Mouse (Mus musculus) adrenal gland, adult 18-20 months (tissue): ENCODE results near the gene Mtif3. TPM values are rescaled to one million over a fixed set of nuclear protein-coding genes. Genes with fewer than 3 reads are reported as not detected.

Experiments
- DNase-seq, 2 experiments: peaks; one replicate each; pipeline ENCODE4 v3.0.0; 2021 to 2022; ENCODE audit warnings: low spot score in 2 of 2
- long read RNA-seq, 2 experiments: library from polyadenylated mRNA; stranded (forward); transcript quantifications; one replicate each; pipeline ENCODE4 v2.0.0; 2021
- total RNA-seq, 2 experiments: library from RNA; stranded (reverse); gene quantifications; 1 replicate in 1 of 2; 2 replicates in 1 of 2; pipeline ENCODE4 v1.2.3; 2021

Mtif3 gene
- 10 to 100 TPM; 23.5 to 31.9 TPM for total RNA-seq
- long read RNA-seq, experiment 1, full-length matches to known transcripts, result 22 of 24 reads
- long read RNA-seq, experiment 1, partial matches to known transcripts, result 0 of 24 reads
- long read RNA-seq, experiment 1, other reads (novel, unspliced or antisense), result 2 of 24 reads
- long read RNA-seq, experiment 2, full-length matches to known transcripts, result 66 of 77 reads
- long read RNA-seq, experiment 2, partial matches to known transcripts, result 4 of 77 reads
- long read RNA-seq, experiment 2, other reads (novel, unspliced or antisense), result 7 of 77 reads

DNA sequence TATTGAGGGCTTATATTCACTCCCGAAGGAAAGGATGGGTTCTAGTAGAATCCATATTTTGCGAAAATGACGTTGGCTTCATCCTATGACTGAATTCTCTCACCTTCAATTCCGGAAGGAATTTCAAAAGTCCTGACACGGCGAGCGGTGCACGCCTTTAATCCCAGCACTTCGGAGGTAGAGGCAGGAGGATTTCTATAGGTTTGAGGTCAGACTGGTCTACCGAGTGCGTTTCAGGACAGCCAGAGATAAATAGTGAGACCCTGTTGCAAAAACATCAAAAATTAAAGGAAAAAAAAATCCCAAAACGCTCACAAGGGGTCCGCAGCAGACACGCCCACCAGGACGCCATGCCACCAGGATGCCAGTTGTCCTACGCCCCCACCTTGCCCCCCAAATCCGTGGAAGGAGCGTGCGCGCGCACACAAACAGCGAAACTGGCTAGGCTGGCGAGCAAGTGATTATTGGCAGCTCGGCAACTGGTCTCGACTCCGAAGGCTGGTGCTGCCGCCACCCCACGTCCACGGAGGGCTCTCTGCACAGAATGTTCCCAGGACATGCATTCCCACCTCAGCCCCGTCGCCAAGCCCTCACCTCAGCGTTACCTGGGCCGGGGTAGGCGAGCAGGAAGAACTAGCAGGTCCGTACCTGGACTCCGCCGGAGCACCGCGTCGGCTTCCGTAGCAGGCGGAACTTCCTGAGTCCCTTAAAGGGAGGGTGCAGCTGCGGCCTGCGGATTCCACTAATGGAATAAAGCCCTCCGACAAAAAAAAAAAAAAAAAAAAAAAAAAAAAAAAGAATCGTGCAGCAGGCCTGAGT is at the start of gene Mtif3:
Mtif3 (minus strand) TSS at position 683 of the 819 bp plus-strand sequence.
- peak; percentile 77 to 78 for DNase-seq

DNA sequence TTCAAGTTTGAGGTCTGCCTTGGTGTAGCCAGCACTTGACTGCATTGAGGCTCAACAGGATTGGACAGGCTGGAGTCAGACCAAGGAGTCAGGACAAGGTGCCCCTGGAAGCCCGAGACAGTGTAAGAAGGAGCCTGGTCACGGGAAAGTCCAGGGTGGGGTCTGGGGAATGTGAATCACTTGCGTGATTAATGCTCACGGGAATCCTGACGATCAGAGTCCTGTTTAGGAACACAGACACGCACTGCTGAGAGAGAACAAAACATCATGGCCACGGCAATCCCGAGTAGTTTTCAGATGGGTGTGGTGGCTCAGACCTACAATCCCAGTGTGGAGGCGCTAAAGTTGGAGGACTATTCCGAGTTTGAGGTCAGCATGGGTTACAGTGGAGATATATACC is 47.7 kb upstream of the Mtif3 start:
- DNase-seq, result no peak

DNA sequence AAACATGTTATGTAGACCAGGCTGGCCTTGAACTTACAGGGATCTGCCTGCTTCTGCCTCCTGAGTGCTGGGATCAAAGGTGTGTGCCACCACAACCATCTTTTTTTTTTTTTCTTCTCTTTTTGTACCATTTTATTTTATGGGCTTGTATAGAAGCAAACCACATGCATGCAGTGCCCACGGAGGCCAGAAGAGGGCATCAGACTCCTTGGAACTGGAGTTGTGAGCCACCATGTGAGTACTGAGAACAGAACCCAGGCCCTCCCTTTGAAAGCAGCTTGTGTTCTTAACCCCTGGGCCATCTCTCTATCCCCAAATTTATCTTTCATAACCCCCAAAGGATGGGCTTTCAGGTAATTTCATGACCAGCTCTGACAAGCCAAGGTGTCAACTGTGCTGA is 39.7 kb upstream of the Mtif3 start:
- DNase-seq, result no peak

DNA sequence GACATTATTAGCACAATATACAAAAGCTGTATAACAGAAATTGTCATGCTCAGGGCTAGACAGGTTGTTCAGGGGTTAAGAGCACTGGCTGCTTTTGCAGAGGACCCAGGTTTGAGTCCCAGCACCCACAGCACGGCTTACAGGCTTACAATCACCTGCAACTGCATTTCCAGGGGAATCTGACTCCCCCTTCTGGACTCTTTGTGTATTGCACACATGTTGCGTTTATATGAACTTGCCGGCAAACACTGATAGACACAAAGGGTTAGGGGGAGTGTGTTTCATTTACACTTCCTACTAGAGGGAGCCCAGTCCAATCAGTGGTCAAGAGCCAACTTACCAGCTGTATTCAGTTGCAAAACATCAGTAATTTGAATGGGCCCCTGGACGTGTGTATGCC is 37.7 kb upstream of the Mtif3 start:
- DNase-seq, result no peak

DNA sequence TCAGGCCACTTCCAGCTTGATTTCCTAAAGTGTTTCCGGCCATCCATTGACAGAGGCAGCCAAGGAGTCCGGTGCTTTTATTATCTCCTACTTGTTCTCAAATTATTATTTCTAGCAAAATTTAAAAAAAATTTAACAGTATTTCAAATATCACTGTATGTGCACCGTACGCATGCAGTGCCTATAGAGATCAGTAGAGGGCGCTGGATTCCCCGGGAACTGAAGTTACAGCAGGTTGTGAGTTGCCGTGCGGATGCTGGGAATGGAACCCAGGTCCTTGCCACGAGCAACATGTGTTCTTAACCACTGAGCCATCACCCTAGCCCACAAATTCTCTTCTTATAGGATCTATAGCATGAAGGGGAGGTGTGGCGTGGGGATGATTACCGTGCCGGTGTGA is 35.2 kb upstream of the Mtif3 start:
- no peak for DNase-seq

DNA sequence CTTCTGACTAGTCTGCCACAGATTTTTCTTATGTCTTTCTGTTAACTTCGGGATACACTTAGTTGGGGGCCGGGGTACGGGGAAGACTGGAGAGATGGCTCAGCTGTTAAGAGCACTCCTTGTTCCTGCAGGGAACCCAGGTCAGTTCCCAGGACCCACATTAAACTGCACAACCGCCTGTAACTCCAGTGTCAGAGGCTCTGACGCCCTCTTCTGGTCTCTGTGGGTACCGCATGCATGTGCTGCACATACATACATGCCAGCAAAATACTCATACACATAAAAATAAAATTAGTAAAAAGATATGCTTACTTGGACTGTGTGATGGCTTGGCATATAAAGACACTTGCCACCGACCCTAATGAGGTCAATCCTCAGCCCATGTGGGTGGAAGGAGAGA is 33.2 kb upstream of the Mtif3 start:
- no peak for DNase-seq

DNA sequence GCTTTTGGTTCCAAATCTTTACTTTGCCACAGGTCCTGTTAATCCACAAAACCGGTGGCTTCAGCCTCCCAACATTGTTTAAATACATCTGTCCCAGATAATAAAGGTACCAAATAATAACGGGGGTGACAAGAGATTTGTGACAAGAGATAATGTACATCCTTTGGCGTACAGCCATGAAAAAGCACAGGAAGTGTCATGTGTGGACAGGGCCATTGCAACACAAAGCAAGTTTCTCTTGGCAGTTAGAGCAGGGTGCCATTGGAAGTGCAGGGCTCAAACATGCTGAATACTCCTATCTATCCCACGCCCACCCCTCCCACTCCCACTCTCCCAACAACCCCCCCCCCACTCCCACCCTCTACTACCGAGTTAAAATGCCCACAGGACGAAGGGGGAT is 31.4 kb upstream of the Mtif3 start:
- no peak for DNase-seq

DNA sequence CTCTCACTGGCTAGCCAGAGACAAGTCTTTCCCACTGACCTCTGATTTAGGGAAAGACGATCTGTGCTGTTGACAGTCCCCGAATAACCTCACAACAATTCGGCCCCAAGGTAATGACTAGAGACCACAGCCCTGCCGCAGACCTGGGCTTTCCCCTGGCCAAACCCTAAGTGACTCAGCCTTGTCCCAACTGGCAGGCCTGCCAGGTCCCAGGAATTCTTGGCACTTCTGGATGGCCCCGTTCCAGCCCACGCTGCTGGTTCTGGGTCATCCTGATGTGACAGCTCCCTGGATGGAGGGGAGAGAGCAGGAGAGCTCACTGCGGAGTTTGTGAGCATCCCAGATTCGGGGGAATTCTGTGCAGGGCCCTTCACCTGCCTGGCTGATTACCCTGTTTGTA is 29.9 kb upstream of the Mtif3 start:
- DNase-seq, result peak; percentile 39 to 50

DNA sequence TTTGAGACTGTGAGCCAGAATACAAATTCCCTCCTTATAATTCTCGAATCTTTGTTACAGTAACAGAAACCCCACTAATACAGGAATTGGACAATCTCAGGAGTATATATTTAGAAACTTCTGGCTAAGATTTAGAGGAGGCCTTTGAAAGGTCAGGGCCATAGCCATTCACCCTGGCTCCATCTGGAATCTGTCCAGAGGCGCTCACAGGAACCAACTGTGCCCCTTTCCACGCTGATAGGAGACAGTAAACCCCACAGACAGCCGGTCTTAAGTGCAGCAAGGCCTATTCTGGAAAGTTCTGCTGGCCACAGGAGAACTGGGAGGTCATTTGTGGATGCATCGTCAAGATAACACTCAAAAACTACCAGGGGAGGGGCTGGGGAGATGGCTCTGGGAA is 25.5 kb upstream of the Mtif3 start:
- peak; percentile 30 to 37 for DNase-seq

DNA sequence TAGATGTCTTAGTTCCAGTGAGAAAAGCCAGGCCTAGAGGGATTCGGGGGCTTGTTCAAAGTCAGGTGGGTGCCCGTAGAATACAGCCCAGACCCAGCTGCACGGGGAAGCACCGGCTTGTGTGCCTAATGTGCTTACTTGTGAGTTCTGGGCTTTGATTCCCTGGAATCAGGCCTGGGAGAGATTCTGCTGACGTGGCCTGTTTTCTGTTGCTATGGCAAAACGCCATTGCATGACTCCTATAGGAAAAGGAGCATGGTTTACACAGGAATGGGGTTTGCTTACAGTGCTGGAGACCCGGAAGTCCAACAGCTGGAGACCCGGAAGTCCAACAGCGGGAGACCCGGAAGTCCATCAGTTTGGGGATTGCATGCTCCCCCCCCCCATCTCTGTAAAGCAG is 24.0 kb upstream of the Mtif3 start:
- DNase-seq, result no peak

DNA sequence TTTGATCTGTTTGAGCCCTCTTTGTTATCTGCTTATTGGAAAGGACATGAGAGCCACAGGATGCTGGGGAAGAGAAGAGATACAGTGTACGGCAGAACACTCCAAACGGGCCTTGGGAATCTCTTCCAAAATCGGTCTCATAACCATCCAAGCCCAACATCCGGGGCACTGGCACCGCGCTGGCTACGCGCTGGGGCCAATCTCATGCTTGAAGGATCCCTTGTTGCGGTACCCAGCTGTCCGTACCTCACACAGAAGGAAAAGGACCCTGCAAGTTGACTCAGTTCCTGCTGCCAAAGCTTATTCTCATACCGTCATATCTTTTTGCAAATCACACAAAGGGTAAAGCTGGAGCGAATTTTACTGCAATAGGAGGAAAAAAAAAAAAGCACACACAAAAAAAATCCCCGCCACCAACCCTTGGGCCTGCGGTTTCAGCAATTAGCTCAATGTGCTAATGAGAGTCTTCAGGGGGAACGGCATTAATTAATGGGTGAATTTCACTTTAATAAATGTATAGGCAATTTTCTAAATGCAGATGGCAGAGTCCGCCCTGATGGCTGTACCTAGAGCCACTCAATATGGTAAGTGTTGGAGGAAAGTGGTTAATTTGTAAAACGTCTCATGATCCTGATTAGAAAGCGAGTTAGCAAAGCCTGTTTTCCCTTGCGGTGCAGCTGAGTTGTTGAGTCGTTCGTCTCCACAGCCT is 22.3 kb upstream of the Mtif3 start:
- no peak for DNase-seq

DNA sequence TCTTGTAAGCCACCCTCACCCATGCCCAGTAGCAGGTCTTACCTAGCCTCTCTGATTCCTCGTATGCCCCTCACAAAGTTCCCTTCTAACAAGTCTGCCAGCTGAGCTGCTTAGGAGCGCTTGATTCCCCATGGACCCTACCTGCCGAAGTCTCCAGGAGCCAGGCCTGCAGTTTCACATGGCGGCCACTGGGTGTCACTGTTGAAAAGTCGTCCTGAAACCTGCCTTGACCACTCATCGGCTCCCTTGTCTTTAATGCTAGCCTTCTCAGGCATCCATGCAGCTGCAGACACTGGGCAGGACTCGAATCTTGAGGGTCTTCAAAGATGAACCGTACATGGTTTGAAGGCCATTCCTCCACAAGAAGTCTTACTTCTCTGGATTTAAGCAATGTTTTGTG is 19.6 kb upstream of the Mtif3 start:
- DNase-seq, result peak; percentile 55 to 72

DNA sequence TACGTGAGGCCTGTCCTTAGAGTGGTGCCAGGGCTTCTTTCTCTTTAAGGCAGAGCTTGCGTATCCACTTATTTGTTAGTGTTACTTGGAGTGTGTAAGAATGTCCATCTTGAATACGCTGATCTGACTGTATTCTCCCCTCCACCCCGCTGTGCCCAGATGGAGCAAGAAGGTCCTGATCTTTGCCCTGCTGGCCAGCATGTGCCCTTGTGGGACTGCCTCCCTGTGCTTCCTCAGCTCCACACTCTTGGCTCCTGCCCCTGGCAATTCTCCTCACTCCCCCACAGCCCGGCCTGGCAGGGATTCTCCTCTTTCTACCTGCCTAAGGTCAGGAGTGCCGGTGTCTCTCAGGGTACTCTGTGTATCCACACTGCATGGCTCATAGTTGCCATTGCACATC is 17.8 kb upstream of the Mtif3 start:
- DNase-seq, result no peak

DNA sequence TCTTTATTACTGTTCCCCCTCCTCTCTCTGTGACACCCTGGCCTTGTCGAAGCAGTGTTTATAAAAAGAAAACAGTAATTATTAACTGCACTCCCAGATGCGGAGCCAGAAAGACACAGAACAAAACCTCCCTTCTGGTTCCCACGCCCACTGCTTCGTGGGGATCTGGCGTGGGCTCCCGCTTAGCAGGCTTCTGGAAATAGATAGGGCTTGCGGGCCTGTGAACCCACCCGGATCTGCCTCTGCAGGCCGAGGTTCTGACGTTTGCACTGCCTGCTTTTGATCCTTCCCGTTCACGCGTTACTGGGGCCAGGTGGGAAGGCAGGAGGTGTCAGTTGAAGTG is 11.2 kb upstream of the Mtif3 start:
- DNase-seq, result no peak

DNA sequence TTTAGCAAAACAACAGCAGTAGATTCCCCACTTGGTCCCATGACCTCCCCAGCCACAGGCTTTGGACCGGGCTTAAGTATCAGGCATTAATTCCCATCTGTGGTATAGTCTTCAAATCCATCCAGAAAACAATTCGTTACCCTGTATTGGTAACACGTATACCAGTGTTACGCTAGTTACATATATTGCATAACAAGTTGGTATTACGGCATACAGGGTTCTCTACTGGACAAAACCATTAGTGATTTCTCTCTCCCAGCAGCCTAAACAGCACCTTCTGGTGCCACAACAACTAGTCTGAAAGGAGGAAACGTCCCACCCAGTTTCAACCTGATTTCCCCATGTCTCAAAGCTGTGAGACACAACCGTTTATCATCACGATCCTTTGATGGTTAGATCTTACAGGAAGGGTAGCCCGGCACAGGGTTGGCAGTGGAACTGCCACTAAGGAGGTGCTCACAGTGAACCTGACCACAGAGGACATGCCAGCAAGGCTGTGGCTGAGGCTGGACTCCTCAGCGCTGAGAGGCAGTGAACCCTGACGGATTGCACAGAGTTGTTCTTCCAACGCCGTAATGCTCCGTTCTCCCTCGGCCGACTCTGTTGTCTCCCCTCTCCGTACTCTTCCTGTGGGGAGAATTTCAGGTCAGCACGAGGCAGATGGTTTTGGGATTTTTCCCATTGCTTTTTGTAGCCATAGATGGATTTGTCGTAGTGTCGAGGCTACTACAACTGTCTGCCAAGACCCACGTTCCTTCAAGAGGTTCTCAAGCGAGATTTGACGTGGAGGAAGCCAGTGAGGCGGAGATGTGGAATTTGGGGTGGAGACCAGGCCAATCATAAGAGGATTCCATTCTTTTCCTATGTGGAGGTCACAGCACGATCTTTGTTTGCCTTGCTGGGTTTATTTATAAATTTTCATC is 10.5 kb upstream of the Mtif3 start:
- DNase-seq, result no peak

DNA sequence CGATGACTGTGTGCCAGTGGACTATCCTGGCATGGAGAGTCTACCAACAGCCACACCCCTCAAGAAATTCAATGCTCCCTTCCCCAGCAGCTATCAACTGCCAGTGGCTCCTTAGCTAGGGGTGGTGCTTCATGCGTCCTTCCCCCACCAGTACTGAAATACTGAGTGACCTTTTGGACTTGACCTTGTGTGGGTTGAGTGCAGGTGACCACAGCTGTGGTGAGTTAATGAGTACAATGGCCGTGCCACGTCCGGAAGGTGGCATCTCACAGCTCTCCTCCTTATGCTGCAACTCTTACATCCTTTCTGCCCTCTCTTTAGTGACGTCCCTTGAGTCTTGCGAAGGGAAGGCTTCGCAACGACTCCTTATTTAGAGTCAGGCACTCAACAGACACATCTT is 9.8 kb upstream of the Mtif3 start:
- no peak for DNase-seq

DNA sequence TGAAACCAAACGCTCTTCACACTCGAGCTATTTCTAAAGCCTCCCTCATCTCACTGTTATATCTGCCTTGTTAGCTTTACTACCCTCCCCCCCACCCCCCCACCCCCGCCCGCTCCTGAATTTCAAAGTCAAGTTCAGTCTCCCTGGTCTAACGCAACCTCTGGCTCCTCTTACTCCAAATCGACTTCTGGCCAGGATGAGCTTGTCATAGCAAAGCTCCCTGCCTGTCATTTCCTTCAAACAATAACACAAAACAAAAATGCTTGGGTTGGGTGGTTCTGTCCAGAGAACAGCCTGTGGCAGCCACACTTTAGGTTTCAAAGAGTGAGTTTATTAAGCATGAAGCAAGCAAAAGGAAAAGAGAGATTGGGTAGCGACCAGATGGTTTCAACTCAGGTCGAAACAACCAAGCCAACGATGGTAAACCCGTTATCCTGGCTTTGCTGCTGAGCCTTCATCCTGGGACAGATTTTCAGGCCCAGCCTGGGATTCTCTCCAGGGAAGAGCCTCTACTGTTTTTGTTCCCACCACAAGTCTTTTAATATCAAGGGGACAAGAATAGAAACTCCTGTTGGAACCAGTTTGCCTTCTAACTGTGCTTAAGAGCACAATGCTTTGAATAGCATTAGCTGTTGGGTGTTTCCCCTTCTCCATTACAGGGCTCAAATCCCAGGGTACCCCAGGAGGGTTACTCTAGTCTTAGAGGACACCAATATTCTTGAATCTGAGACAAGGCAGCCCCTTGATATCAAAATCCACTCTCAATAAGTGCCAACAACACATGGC is 8.4 kb upstream of the Mtif3 start:
- no peak for DNase-seq

DNA sequence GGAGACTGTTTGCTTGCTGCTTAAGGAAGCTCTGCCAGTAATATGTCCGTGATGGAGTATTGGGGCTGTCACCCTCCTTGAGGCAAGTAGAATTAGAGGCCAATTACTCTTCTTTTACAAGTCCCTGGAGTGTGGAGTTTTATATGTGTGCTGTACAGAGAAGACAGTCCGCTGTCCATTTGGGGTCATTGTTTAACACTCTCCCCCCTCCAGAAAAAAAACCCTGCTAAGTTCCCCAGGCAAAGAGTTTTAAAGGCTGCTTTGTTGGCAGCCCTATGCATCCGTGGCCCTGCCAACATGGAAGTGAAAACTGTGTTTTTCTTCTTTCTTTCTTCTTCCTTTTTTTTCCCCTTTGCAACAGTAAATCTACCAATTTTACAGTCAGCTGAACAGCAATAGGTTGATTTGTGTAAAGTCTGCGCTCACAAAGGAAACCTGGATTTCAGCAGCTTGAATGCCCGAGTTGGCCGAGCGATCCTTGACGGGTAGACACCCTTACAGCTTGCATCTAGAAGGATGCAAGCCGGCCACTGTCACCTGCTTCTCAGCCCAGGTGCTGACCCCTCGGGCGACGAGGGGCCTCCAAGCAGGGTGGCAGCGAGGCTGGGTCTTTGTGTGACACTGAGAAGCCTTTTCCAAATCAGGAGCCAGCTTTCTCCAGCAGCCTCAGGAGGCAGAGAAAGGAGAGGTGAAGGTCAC is 5.2 kb upstream of the Mtif3 start:
- no peak for DNase-seq

DNA sequence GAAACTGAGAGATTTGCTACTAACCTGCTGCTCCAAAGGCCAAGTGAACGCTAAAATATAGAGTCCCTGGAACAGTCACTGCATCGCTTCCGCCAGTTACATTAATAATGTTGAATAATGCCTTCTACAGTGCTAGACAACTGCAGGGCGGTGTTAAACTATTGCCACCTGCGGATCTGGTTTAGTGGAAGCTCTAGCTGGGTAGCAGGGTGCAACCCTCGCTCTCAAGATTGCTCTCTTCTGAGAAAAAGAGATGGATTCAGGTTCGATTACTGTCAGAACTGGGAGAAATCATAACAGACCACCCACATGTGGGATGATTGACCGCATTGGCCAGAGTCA is 308 bp upstream of the Mtif3 start:
- DNase-seq, result no peak

DNA sequence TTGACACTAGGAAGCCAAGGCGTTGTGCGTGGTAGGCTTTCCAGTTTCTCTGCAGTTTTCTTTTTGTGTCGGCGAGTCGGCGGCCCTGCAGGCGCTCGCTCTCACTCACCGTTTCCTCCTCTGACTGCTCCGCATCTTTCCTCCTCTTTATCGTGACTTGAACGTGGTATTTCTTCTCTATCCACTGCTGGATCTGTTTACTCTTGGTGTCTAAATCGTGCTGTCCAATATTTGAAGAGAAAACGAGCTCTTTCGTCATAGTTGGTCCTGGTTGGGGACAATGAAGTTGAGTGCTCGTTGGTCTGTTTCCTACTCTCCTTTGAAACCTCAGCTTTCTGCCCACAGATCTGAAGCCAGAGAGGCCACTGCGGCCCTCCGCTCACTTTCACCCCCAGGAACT is 6.9 kb downstream of the Mtif3 start:
- no peak for DNase-seq
